Mouse (Mus musculus) neural tube, embryonic 12.5 days (tissue): ENCODE results near the gene Pkd1l1. TPM values are rescaled to one million over a fixed set of nuclear protein-coding genes. Genes with fewer than 3 reads are reported as not detected.

Experiments
- ATAC-seq: fragments of 200-750 bp; cut with Nextera tagmentation; 2 replicates; pipeline ENCODE4 v1.8.0; 2017; ENCODE audit warnings: low read depth, mild to moderate bottlenecking, moderate TSS enrichment, moderate library complexity; ENCODE audit not compliant: low FRiP score
- H3K27ac ChIP-seq: fragments of 300-500 bp; sonication (generic); 2 replicates; pipeline ENCODE4 v1.5.1; 2016
- H3K27me3 ChIP-seq: fragments of 300-500 bp; sonication (generic); replicated peaks from 2 replicates; pipeline ENCODE4 v1.6.1; 2016; ENCODE audit warnings: mild to moderate bottlenecking
- H3K36me3 ChIP-seq: fragments of 300-500 bp; sonication (generic); 2 replicates; pipeline ENCODE4 v1.6.1; 2016; ENCODE audit warnings: mild to moderate bottlenecking
- H3K4me1 ChIP-seq: fragments of 300-500 bp; sonication (generic); 2 replicates; pipeline ENCODE4 v1.6.1; 2016
- H3K4me2 ChIP-seq: fragments of 300-500 bp; sonication (generic); replicated peaks from 2 replicates; pipeline ENCODE4 v1.6.1; 2016; ENCODE audit warnings: mild to moderate bottlenecking
- H3K4me3 ChIP-seq: fragments of 300-500 bp; sonication (generic); 2 replicates; pipeline ENCODE4 v1.5.1; 2016
- H3K9ac ChIP-seq: fragments of 300-500 bp; sonication (generic); 2 replicates; pipeline ENCODE4 v1.6.1; 2016; ENCODE audit warnings: mild to moderate bottlenecking
- H3K9me3 ChIP-seq: fragments of 300-500 bp; sonication (generic); 2 replicates; pipeline ENCODE4 v1.6.1; 2016; ENCODE audit warnings: mild to moderate bottlenecking
- WGBS: fragments of 180-500 bp; shearing (Covaris S2); methylation state at CpG from one replicate; pipeline ENCODE4 v1.1.7; 2016; 5-methylcytosine and 5-hydroxymethylcytosine counted together
- polyA plus RNA-seq: library from polyadenylated mRNA; unstranded; fragments of >200 nt; fragmentation: Nextera tagmentation; extraction: Ambion mirVana; gene quantifications from 2 replicates; pipeline ENCODE4 v1.2.1, GENCODE M21; 2016

Pkd1l1 gene
- polyA plus RNA-seq, 1 experiment from 2014 or later: 0.10 TPM

DNA sequence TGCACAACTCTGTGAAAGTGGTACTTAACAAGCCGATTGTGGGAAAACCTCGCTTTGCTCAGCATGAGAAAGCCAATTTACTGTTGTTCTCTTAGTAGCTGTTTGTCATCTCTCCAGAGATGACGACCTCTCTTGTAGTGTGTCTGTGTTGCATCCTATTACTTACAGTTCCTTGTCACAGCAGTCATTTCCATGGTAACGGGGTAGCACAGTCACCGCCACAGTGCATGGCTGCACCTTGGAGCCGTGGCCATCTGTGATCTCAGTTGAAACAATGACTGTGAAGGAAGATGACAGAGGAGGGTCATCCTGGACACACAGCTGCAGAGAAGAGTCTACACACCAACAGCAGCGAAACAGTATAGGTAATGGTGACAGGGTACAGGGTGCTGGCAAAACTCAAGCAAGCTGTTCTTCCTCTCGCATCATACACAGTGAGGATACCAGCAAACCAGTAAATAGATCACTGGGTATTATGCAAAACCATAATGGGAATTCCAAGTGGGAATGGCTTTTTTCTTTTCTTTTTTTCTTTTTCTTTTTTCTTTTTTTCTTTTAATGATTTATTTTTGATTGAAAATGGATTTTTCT is 56.9 kb downstream of the Pkd1l1 start:
- peak; percentile 81 for ATAC-seq
- H3K9ac ChIP-seq: no peak overlapping the region
- H3K4me1 ChIP-seq: no peaks in the 10 kb centered on the region
- no peaks in the 10 kb centered on the region for H3K27me3 ChIP-seq
- no peak overlapping the region for H3K4me2 ChIP-seq
- no peak overlapping the region for H3K4me3 ChIP-seq
- no peaks in the 10 kb centered on the region for H3K9me3 ChIP-seq
- H3K36me3 ChIP-seq: no peaks in the 10 kb centered on the region
- H3K27ac ChIP-seq: no peak overlapping the region
- WGBS: 71% methylated on average over 8 of the region's 8 CpGs

- no peak overlapping the region for H3K9ac ChIP-seq
- no peak for ATAC-seq
- no peak overlapping the region for H3K27ac ChIP-seq
- no peaks in the 10 kb centered on the region for H3K36me3 ChIP-seq
- no peaks in the 10 kb centered on the region for H3K9me3 ChIP-seq
- 87% methylated on average over 4 of the region's 4 CpGs for WGBS
- H3K4me1 ChIP-seq: no peaks in the 10 kb centered on the region
- no peaks in the 10 kb centered on the region for H3K27me3 ChIP-seq
- no peak overlapping the region for H3K4me2 ChIP-seq
- H3K4me3 ChIP-seq: no peak overlapping the region
Observed at GRCm38 (mm10) chr11:8882793-8883192, 90.3 kb downstream of the Pkd1l1 start.

GRCm38 (mm10) chr11:8881521-8881920 is 91.5 kb downstream of the Pkd1l1 start:
- Histone ChIP-seq H3K9ac (no peak overlapping the region), H3K9me3 (no peaks in the 10 kb centered on the region), H3K4me2 (no peak overlapping the region), H3K36me3 (no peaks in the 10 kb centered on the region), H3K4me3 (no peak overlapping the region), H3K4me1 (no peaks in the 10 kb centered on the region), H3K27ac (no peak overlapping the region), H3K27me3 (no peaks in the 10 kb centered on the region)
- no peak for ATAC-seq
- WGBS: 64% methylated on average over 2 of the region's 2 CpGs

GRCm38 (mm10) chr11:8870115-8870514 is 103.0 kb downstream of the Pkd1l1 start:
- 93% methylated on average over 5 of the region's 5 CpGs for WGBS
- no peaks in the 10 kb centered on the region for H3K27me3 ChIP-seq
- no peaks in the 10 kb centered on the region for H3K9me3 ChIP-seq
- no peaks in the 10 kb centered on the region for H3K36me3 ChIP-seq
- no peak overlapping the region for H3K4me3 ChIP-seq
- no peak for ATAC-seq
- H3K4me2 ChIP-seq: no peak overlapping the region
- no peaks in the 10 kb centered on the region for H3K4me1 ChIP-seq
- no peak overlapping the region for H3K27ac ChIP-seq
- no peak overlapping the region for H3K9ac ChIP-seq

- Histone ChIP-seq H3K4me3 (no peak overlapping the region), H3K27ac (no peak overlapping the region), H3K9me3 (no peaks in the 10 kb centered on the region), H3K36me3 (no peaks in the 10 kb centered on the region), H3K27me3 (no peaks in the 10 kb centered on the region), H3K4me2 (no peak overlapping the region), H3K4me1 (peaks cover 5% of the 10 kb centered on the region), H3K9ac (no peak overlapping the region)
- 96% methylated on average over 7 of the region's 7 CpGs for WGBS
- no peak for ATAC-seq
Observed at GRCm38 (mm10) chr11:8866021-8866420, 107.0 kb downstream of the Pkd1l1 start.

GRCm38 (mm10) chr11:8863955-8864675 is 109.0 kb downstream of the Pkd1l1 start:
- Histone ChIP-seq H3K4me3 (no peak overlapping the region), H3K4me1 (peaks cover 5% of the 10 kb centered on the region), H3K4me2 (no peak overlapping the region), H3K36me3 (no peaks in the 10 kb centered on the region), H3K9me3 (no peaks in the 10 kb centered on the region), H3K27ac (no peak overlapping the region), H3K9ac (no peak overlapping the region), H3K27me3 (no peaks in the 10 kb centered on the region)
- peak; percentile 56 for ATAC-seq
- 40% methylated on average over 8 of the region's 8 CpGs for WGBS

GRCm38 (mm10) chr11:8862426-8862825 is 110.6 kb downstream of the Pkd1l1 start:
- peaks cover 5% of the 10 kb centered on the region for H3K4me1 ChIP-seq
- H3K9me3 ChIP-seq: no peaks in the 10 kb centered on the region
- H3K4me3 ChIP-seq: no peak overlapping the region
- ATAC-seq: no peak
- no peak overlapping the region for H3K9ac ChIP-seq
- no peaks in the 10 kb centered on the region for H3K36me3 ChIP-seq
- no peak overlapping the region for H3K4me2 ChIP-seq
- H3K27me3 ChIP-seq: no peaks in the 10 kb centered on the region
- no peak overlapping the region for H3K27ac ChIP-seq
- WGBS: 81% methylated on average over 4 of the region's 4 CpGs

- H3K4me1 ChIP-seq: peaks cover 5% of the 10 kb centered on the region
- no peaks in the 10 kb centered on the region for H3K27me3 ChIP-seq
- no peak overlapping the region for H3K4me2 ChIP-seq
- no peak overlapping the region for H3K9ac ChIP-seq
- H3K9me3 ChIP-seq: no peaks in the 10 kb centered on the region
- no peak overlapping the region for H3K4me3 ChIP-seq
- H3K36me3 ChIP-seq: no peaks in the 10 kb centered on the region
- H3K27ac ChIP-seq: no peak overlapping the region
- 38% methylated on average over 4 of the region's 4 CpGs for WGBS
- peak; percentile 64 for ATAC-seq
Observed at GRCm38 (mm10) chr11:8861978-8862377, 111.1 kb downstream of the Pkd1l1 start.

DNA sequence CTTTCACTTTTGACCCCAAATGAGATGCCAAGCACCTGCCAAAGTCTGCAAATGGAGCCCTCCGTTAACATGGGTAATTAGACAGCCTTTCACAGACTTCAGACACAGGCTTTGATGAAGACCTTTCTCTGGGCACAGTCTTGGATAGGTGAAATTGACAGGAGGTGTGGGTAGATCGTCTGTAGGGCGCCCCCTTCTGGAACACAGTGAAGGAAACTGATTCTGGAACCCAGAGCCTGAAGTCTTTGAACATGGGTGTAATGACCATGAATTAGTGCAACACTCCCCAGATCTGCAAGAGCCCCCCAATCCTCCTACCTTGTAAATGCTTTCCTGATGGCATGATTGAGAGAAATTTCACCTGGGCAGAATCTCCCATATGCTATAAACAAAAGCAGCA is 112.2 kb downstream of the Pkd1l1 start:
- H3K27ac ChIP-seq: no peak overlapping the region
- H3K9ac ChIP-seq: no peak overlapping the region
- 23% methylated on average over 3 of the region's 3 CpGs for WGBS
- H3K4me2 ChIP-seq: no peak overlapping the region
- H3K27me3 ChIP-seq: no peaks in the 10 kb centered on the region
- no peak overlapping the region for H3K4me3 ChIP-seq
- peaks cover 5% of the 10 kb centered on the region for H3K4me1 ChIP-seq
- no peaks in the 10 kb centered on the region for H3K9me3 ChIP-seq
- no peak for ATAC-seq
- H3K36me3 ChIP-seq: no peaks in the 10 kb centered on the region

GRCm38 (mm10) chr11:8859868-8860267 is 113.2 kb downstream of the Pkd1l1 start:
- Histone ChIP-seq H3K4me2 (no peak overlapping the region), H3K27me3 (no peaks in the 10 kb centered on the region), H3K4me1 (peaks cover 5% of the 10 kb centered on the region), H3K27ac (no peak overlapping the region), H3K9me3 (no peaks in the 10 kb centered on the region), H3K36me3 (no peaks in the 10 kb centered on the region), H3K9ac (no peak overlapping the region), H3K4me3 (no peak overlapping the region)
- no peak for ATAC-seq
- 30% methylated on average over 5 of the region's 5 CpGs for whole genome bisulfite sequencing

DNA sequence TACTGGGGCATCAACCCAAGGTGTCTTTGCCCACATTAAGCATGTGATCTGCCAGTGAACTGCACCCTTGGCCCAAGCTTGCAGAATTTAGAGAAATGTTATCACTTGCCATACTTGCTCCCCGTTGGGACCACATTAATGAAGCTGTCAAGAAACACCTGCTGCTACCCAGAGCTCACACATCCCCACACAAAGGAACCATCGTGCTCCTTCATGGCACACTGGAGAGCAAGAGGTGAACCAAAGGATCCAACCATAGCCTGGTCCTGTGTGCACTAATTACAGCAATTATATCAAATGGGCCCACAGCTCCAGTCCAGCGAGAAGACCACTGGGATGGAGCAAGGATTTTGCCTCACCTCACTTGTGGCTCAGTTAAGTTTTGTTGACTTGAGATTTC is 114.0 kb downstream of the Pkd1l1 start:
- WGBS: 57% methylated on average over 3 of the region's 3 CpGs
- no peaks in the 10 kb centered on the region for H3K36me3 ChIP-seq
- no peak for ATAC-seq
- no peak overlapping the region for H3K4me2 ChIP-seq
- H3K27ac ChIP-seq: no peak overlapping the region
- H3K4me3 ChIP-seq: no peak overlapping the region
- H3K27me3 ChIP-seq: no peaks in the 10 kb centered on the region
- no peaks in the 10 kb centered on the region for H3K4me1 ChIP-seq
- no peak overlapping the region for H3K9ac ChIP-seq
- no peaks in the 10 kb centered on the region for H3K9me3 ChIP-seq

DNA sequence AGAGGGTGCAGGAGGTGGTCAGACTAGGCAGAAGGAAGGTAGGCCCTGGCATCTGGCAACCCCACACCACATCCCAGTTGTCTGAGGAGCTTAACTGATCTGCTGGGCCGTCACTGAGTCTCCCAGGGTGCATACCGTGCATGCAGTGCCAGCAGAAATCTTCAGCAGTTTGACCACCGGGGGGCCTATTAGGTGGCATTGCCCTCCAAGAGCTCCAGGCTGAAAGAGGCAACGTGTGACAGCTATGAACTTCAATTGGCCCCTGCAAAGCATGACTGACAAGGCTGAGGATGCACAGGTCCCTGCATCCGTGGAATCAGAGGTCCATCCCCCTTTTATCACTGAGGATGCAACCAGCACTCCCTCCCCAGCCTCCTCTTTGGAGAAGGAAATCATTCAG is 116.9 kb downstream of the Pkd1l1 start:
- no peaks in the 10 kb centered on the region for H3K36me3 ChIP-seq
- H3K27me3 ChIP-seq: no peaks in the 10 kb centered on the region
- H3K9ac ChIP-seq: no peak overlapping the region
- 62% methylated on average over 5 of the region's 5 CpGs for WGBS
- H3K4me2 ChIP-seq: no peak overlapping the region
- ATAC-seq: no peak
- H3K4me3 ChIP-seq: no peak overlapping the region
- no peak overlapping the region for H3K27ac ChIP-seq
- H3K4me1 ChIP-seq: no peaks in the 10 kb centered on the region
- no peaks in the 10 kb centered on the region for H3K9me3 ChIP-seq

DNA sequence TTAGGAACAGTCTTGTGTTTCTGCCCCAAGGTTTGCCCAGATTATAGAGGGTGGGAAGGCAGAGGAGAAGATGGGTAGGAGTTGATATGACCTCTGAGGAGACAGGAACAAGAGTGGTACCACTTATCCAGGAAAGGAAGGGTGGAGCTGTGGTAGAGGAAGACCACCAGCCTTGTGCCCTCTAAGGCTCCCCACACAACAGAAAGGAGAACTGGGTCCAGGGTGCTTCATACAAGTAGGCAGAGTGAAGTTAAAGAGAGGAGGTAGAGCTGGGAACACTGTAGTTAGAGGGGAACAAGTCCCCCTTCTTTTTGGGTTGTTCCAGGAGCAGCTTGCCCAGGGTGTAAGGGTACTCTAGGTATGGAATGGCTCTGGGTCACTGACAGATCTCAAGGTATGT is 125.0 kb downstream of the Pkd1l1 start:
- Histone ChIP-seq H3K27me3 (no peaks in the 10 kb centered on the region), H3K4me1 (no peaks in the 10 kb centered on the region), H3K4me3 (no peak overlapping the region), H3K36me3 (no peaks in the 10 kb centered on the region), H3K27ac (no peak overlapping the region), H3K9me3 (no peaks in the 10 kb centered on the region), H3K4me2 (no peak overlapping the region), H3K9ac (no peak overlapping the region)
- ATAC-seq: no peak
